Mouse (Mus musculus): ENCODE data around the gene Mgat5.

GRCm38 (mm10) chr1:127262170-127262837, 57.5 kb downstream of the Mgat5 start:
- TF ChIP-seq POLR2A (IDR thresholded peaks at IDR 0.05; ENCODE audit: control insufficient read depth, extremely low read depth, insufficient read depth, low read length, poor library complexity) (no peak), CTCF (IDR thresholded peaks at IDR 0.05; ENCODE audit: borderline replicate concordance, control insufficient read depth, extremely low read depth, insufficient read depth, low read length, poor library complexity) (no peak)

All from thymus, adult 2 months (tissue).